Mouse (Mus musculus) adrenal gland (tissue): Measurements from ENCODE around the gene Hist1h4m.
"Not testable (repeated sequence)": the region's sequence is repeated elsewhere in the genome, so short reads cannot be mapped to it uniquely, and the experiment has no call there.

Source experiments
- intact Hi-C: fragments of 180-260 bp; cut with DNase I; formaldehyde crosslinking; loops from one replicate; pipeline ENCODE4 v1.15.1; 2025
- long read RNA-seq, 2 experiments: library from polyadenylated mRNA; unstranded; transcript quantifications; one replicate each; pipeline ENCODE4 v2.0.0; 2020; ENCODE audit warnings: borderline replicate concordance in 1 of 2; ENCODE audit not compliant: insufficient replicate concordance in 1 of 2

Gene Hist1h4m
- long read RNA-seq, experiment 1 = 0 reads
- long read RNA-seq, experiment 2, partial matches to known transcripts = 0 of 4 reads
- long read RNA-seq, experiment 2, other reads (novel, unspliced or antisense) = 0 of 4 reads

GRCm38 (mm10) chr13:21811539-21811938 is at the start of gene Hist1h4m:
Hist1h4m (plus strand) TSS chr13:21811746.
- intact Hi-C loops = not testable (repeated sequence)

DNA sequence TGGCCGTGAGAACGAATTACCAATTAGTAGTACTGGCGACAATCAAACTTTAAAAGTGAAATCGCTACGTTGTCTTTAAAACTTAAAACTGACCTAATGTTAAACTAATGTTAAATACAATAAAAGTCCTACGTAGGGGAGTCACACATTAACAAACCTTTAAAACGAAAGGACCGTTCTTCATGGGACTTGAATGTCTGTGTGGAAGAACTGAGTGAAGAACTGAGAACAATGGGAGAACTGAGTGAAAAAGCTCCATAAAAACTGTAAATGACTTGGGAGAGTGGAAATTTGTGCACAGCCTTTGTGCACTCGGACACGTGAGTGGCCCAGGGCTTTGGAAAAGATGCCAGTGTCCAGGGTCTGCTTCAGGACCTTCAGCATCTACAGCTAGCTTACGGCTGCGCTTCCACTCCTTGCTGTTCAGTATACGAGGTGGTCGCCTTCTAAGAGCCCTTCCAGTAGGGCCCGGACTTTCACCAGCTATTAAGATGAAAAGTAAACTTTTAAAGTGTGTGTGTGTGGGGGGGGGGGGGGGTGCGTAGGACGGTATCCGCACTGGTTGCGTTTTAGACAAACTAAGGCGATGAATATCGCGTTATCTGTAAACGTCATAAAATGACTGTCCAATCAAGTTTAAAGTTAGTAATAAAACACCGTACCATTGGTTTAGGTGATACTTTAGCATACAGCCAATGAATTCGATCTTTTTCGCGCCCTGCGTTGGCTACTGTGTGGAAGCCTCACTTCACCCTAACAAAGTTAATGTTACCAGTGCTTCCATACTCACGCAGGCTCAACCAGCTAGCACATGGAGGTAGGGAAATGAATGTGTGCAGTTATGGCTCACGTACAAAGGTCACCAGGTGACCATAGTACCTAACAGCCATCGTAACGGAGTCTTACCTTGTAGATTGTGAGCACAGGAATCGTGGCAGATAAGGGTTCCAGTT is 32.5 kb upstream of the Hist1h4m start:
- intact Hi-C loops = no loop called here

DNA sequence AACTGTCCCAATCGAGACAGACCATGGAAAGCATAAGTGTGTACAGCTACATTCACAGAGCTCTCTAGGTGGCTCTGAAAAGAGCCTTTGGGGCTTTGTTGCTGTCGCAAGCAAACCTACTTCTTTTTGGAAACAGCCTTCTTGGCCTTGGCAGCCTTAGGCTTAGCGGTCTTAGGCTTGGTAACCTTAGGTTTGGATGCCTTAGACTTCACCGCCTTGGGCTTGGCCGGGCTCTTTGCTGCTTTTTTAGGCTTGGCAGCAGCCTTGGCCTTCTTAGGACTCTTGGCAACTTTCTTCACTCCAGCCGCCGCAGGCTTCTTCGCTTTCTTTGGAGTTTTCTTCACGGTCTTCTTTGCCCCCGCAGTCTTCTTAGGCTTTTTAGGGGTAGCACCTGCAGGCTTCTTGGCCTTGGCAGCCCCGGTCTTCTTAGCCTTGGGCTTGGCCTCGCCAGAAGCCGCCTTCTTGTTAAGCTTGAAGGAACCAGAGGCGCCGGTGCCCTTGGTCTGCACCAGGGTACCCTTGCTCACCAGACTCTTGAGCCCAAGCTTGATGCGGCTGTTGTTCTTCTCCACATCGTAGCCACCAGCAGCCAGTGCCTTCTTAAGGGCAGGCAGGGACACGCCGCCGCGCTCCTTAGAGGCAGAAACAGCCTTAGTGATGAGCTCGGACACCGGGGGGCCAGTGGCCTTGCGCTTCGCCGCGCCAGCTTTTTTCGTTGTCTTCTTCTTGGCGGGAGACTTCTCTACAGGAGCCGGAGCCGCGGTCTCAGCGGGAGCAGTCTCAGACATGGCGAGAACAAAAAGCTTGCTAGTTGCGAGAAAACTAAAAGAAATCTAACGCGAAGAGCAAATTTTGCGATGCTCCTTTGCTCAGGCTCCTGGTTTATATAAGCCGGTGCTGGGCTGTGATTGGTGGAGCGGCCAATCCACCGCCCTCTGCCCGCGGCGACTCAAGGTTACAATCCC is 31.5 kb upstream of the Hist1h4m start, which contains the start of gene Hist1h1b:
Gene Hist1h1b (minus strand): TSS at position 859 of the 965 bp plus-strand sequence.
- intact Hi-C loops = no loop called here

GRCm38 (mm10) chr13:21781021-21781555 is 30.5 kb upstream of the Hist1h4m start:
- intact Hi-C loops = no loop called here

GRCm38 (mm10) chr13:21781639-21782038 is 29.9 kb upstream of the Hist1h4m start:
- intact Hi-C loops = no loop called here

- intact Hi-C loops = not testable (repeated sequence)
These were observed 28.9 kb upstream of the Hist1h4m start for GRCm38 (mm10) chr13:21782361-21783254.

DNA sequence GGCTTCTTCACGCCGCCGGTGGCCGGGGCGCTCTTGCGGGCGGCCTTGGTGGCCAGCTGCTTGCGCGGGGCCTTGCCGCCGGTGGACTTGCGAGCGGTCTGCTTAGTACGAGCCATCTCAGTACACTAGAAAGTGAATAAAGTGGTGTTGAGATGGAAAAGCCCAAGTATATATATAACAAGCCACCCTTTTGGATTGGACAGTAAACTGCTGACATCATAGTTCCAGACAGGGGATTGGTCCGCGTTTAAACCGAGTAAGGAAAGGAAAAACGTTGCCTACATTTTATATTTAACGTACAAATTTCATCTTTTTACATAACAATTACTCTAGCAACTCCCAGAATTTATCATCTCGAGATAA is 28.3 kb upstream of the Hist1h4m start, which contains the start of gene Hist1h3i:
Gene Hist1h3i (minus strand): TSS at position 116 of the 363 bp plus-strand sequence.
- intact Hi-C loops = no loop called here

DNA sequence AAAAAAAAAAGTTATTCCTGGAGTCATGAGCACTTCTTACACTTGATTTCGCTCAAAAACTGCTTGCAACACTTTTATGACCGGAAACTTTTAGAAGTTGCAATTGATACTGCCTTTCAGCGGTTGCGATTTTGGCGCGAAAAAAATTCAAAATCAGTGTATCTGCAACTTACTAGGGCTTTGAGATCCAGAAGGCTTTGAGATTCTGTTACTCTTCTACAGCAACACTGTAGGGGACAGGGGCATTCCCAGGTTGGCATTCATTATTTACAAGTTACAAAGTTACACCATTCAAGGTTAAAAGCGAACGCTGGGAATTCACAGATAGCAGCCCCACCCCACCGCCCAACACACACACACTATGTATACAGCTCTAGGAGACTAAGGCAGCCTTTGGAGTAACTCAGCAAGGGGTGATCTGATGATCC is 27.8 kb upstream of the Hist1h4m start:
- intact Hi-C loops = no loop called here

DNA sequence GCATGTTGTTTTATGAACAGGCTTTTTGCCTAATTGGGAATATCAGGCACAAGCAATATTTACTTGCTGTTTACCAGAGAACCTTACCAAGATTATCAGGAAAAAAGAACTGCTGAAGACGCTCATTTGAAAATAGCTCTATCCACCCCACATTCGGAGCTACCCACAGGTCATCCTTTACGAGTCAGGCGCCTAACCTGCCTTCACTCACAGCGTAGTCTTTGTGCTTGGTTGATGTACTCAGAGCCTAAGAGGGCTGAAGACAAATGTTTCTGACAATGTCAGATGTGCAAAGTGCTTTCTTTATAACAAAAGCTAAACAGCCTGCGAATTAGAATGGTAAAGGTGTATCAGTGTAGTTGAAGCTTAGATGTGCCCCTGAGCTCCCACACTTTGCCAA is 27.2 kb upstream of the Hist1h4m start:
- intact Hi-C loops = no loop called here

- intact Hi-C loops = no loop called here
These were observed 25.2 kb upstream of the Hist1h4m start for GRCm38 (mm10) chr13:21786189-21786898.

DNA sequence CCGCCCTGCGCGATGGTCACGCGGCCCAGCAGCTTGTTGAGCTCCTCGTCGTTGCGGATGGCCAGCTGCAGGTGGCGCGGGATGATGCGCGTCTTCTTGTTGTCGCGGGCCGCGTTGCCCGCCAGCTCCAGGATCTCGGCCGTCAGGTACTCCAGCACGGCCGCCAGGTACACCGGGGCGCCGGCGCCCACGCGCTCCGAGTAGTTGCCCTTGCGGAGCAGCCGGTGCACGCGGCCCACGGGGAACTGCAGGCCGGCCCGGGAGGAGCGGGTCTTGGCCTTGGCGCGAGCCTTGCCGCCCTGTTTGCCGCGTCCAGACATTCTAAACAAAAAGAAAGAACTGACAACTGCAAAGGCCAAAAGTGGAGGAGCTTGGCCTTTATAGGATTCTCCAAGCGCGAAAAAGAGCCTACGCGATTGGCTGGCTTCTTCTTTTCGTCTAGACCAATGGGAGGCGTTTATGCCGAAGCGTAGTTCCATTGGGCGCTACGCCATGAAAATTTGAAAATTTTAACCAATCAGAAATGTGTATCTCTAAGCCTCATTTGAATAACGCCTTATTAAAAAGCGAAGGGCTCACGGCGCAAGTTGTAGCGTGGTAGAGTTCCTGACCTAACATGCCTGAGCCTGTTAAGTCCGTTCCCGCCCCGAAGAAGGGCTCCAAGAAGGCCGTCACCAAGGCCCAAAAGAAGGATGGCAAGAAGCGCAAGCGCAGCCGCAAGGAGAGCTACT is 24.5 kb upstream of the Hist1h4m start, which contains the start of the genes Hist1h2an and Hist1h2bp:
Gene Hist1h2an (minus strand): TSS at position 320 of the 731 bp plus-strand sequence.
Gene Hist1h2bp (plus strand): TSS at position 563 of the 731 bp plus-strand sequence.
- intact Hi-C loops = not testable (repeated sequence)

GRCm38 (mm10) chr13:21787760-21788593 is 23.6 kb upstream of the Hist1h4m start:
- intact Hi-C loops = no loop called here

DNA sequence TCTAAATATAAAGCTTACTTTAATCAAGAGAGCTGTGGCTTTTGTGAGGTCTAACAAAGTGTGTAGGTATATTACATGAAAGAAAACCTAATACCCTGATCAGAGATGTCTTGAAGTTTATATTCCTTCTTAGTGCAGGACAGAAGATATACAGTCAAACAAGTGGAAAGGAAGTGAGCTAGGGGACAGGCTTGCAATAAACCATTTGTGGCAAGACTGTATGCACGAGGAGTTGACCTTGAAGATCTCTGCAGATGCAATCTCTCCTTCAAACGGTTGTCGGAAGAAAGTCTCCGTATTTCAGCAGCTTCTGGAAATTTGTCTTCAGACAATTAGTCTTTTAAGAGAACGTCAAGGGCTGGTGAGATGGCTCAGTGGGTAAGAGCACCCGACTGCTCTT is 21.6 kb upstream of the Hist1h4m start:
- intact Hi-C loops = no loop called here

- intact Hi-C loops = no loop called here
These were observed 20.8 kb upstream of the Hist1h4m start for GRCm38 (mm10) chr13:21790601-21791283.

DNA sequence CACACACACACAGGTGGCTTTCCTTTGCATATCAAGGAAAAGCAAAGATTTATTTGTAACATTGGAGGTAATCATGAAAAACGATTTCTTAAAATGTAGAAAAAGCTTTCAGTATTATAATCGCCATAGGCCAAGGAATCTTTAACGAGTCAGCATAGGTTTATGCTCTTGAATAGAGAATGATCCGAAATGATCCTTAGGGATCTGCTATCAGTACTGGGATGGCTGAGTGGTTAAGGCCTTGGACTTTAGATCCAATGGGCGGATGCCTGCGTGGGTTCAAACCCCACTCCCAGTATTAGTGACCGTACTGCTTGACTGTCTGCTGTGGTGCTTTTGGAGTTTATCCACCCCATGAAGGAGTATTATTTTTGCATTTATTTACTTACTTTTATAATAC is 16.0 kb upstream of the Hist1h4m start:
- intact Hi-C loops = no loop called here

- intact Hi-C loops = not testable (repeated sequence)
These were observed 14.4 kb upstream of the Hist1h4m start for GRCm38 (mm10) chr13:21797163-21797562.

GRCm38 (mm10) chr13:21803058-21803457 is 8.5 kb upstream of the Hist1h4m start:
- intact Hi-C loops = not testable (repeated sequence)
